Mouse (Mus musculus): ENCODE results near the gene Mta2. TPM values are rescaled to one million over a fixed set of nuclear protein-coding genes. Genes with fewer than 3 reads are reported as not detected.

Gene Mta2
- polyA plus RNA-seq, 1 experiment = 85.0 TPM

GRCm38 (mm10) chr19:8982303-8983149 lies 40.9 kb downstream of the Mta2 start:
- no peak for TF ChIP-seq GATA1 (IDR thresholded peaks at IDR 0.05; ENCODE audit: low read length)

DNA sequence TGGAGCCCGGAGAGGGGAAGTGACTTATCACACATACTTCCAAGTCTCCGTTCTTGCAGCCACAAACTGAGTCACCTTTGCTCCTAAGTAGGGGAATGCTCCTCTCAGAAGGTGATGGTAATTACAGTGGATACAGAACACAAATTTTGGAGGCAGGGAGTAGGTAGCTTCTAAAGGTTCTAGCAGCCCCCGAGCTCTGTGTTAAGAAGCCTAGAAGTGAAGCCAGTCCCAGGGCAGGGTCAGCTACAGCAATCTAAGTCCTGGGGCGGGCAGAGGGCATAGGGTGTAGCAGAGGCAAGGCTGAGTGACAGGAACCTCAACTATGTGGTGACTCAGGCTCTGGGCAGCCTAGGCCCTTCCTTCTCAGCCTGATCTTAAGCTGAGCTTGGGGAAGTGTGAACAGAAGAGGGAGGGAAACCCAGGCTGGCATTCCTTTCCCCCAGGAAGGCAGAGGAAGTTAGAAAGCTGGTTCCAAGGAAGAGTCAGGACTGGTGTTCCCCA lies 41.5 kb downstream of the Mta2 start:
- no peak for TF ChIP-seq GATA1 (IDR thresholded peaks at IDR 0.05; ENCODE audit: low read length)

- TF ChIP-seq GATA1 (IDR thresholded peaks at IDR 0.05; ENCODE audit: low read length) = no peak
Observed at GRCm38 (mm10) chr19:8984255-8984868, 42.7 kb downstream of the Mta2 start.

DNA sequence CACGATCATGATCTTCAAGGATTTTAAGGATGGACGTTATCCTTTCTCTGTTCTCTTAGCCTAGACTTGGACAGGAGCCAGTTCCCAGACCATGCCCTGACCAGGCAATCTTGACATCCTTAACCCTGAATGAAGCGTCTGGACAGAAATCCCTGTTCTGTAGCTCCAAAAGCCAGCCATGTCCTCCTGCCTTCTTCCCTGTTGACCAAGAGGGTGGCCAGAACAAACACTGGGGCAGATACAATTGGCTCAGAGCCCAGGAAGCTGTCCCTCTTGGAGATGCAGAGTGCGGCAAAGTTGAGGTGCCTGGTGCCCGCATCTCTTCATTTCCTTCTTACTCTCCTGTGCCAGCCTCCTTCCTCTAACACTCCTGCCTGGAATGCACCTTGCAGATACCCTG lies 44.2 kb downstream of the Mta2 start:
- TF ChIP-seq GATA1 (IDR thresholded peaks at IDR 0.05; ENCODE audit: low read length) = no peak

DNA sequence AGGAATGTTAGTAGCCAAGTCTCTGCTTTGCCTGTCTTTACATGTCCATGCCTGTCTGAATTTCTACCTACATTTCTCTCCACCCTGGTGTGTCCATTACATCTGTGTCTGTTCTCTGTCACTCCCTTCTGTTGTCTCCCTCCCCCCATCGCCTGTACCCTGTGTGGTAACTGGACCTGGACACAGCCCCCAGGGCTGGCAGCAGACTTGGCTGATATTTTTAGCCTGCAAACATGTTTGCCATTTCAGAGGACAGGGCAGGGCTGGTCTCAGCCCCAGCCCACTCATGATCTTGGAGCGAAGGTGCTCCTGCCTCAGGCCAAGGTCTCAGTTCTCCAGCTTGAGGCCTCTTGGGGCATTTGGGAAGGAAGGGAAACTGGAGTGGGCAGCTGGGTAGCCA lies 46.1 kb downstream of the Mta2 start:
- no peak for TF ChIP-seq GATA1 (IDR thresholded peaks at IDR 0.05; ENCODE audit: low read length)

GRCm38 (mm10) chr19:8988346-8989065 lies 46.8 kb downstream of the Mta2 start:
- TF ChIP-seq GATA1 (IDR thresholded peaks at IDR 0.05; ENCODE audit: low read length) = no peak

GRCm38 (mm10) chr19:8989066-8989566 lies 47.4 kb downstream of the Mta2 start, which contains the start of gene Ahnak:
TSS of gene Ahnak (plus strand) at chr19:8989284.
- no peak for TF ChIP-seq GATA1 (IDR thresholded peaks at IDR 0.05; ENCODE audit: low read length)

DNA sequence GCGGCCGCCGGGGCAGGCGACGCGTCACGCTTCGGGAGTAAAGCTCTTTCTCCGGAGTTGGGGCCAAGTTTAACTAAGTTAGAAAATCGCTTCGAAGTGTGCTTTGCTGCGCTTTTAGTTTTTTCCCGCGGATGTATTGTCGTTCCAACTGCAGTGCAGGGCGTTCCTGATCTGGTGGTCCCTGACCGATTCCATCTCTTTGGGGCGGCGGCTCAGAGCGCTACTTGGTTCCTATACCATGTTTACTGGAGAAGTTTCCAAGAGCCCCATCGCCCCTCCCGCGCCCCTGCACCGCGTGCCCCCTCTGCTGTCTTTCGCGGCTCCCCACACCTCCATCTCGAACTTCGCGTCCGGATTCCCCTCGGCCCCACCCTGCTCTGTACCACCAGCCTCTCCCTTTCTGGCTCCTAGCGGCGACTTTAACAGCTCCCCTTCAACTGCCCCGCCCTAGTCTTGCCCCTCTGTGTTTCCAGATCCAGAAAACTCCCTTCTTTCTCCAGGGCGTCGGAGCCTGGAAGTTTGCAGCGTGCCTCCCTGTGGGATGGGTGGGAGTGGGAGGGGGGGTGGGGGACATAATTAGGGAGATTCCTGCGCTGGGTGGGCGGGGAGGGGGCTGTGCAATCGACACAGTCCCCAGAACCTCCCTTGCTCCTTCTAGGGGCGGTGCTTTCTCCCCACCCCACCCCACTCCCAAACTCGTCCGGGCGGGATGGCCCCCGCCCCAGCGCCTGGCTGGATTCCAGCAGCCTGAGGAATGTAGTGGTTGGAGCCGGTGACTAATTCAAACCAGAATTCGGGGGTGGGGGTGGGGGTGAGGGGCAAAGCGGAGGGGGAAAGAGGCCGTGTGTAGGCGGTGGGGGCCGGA lies 48.1 kb downstream of the Mta2 start:
- TF ChIP-seq GATA1 (IDR thresholded peaks at IDR 0.05; ENCODE audit: low read length) = no peak

- no peak for TF ChIP-seq GATA1 (IDR thresholded peaks at IDR 0.05; ENCODE audit: low read length)
Observed at GRCm38 (mm10) chr19:8990432-8991102, 48.9 kb downstream of the Mta2 start.

DNA sequence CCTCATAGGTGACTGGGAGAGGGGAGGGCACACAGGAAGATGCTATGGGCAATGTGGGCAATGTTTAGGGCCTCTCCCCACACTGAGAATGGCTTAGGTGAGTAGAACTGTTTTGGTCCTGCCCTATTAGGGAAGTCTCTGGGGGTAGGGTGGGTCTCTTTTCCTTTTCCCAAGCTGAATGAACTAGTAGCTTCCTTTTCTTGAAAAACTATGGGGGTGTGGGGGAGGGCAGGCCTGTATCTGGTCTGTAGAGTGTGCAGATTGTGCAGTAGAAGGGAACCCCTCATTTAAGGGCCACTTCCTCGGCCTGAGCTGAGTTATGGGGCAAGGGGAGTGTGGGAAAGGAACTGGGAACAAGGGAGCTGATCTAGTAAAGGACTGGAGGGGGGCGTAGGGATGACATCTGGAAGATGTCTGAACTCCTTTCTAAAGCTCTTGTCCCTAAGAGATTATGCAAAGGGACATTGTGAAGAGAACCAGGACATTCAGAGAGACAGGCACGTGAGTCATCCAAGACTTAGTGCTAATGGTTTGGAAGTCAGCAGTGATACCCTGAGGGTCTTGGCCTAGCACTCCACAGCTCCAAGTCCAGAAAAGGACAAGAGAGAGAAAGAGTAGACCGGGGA lies 49.7 kb downstream of the Mta2 start:
- no peak for TF ChIP-seq GATA1 (IDR thresholded peaks at IDR 0.05; ENCODE audit: low read length)

GRCm38 (mm10) chr19:8991871-8992735 lies 50.4 kb downstream of the Mta2 start:
- no peak for TF ChIP-seq GATA1 (IDR thresholded peaks at IDR 0.05; ENCODE audit: low read length)

- no peak for TF ChIP-seq GATA1 (IDR thresholded peaks at IDR 0.05; ENCODE audit: low read length)
Observed at GRCm38 (mm10) chr19:8992769-8993624, 51.3 kb downstream of the Mta2 start.
